Mouse (Mus musculus) layer of hippocampus, postnatal 25 days (tissue): ENCODE measurements at regions not wholly inside any gene's neighbourhood (a gene's known extent, or its start where the extent isn't known, plus 50 kb on each side); places are given as distances from the start of the nearest gene placed in this dataset.

Source experiments
- DNase-seq, 2 experiments: peaks; one replicate each; pipeline ENCODE4 v3.0.0; 2022; ENCODE audit warnings: mixed read lengths in 2 of 2, low spot score in 1 of 2; ENCODE audit errors: extremely low spot score in 1 of 2

- peak in 1 of 2 experiments; percentile 45 for DNase-seq
These were observed 185.4 kb upstream of the Mageb4 start for GRCm38 (mm10) chrX:86490309-86490708.
